Mouse (Mus musculus) testis, adult 2 months (tissue): ENCODE results near the gene Retsat. TPM values are rescaled to one million over a fixed set of nuclear protein-coding genes. Genes with fewer than 3 reads are reported as not detected.

ENCODE experiments used
- H3K27ac ChIP-seq: fragments of 200-500 bp; 2 replicates; pipeline ENCODE4 v1.5.1; 2012; ENCODE audit warnings: low read depth, low read length; ENCODE audit not compliant: control insufficient read depth, insufficient read depth
- H3K27me3 ChIP-seq: fragments of 200-500 bp; 2 replicates; pipeline ENCODE4 v1.6.1; 2012; ENCODE audit warnings: mild to moderate bottlenecking, low read length, moderate library complexity; ENCODE audit not compliant: control insufficient read depth, insufficient read depth
- H3K36me3 ChIP-seq: fragments of 200-500 bp; 2 replicates; pipeline ENCODE4 v1.6.1; 2012; ENCODE audit warnings: mild to moderate bottlenecking, low read length; ENCODE audit not compliant: control insufficient read depth, insufficient read depth
- H3K4me1 ChIP-seq: fragments of 200-500 bp; 2 replicates; pipeline ENCODE4 v1.6.1; 2012; ENCODE audit warnings: low read length; ENCODE audit not compliant: control insufficient read depth, insufficient read depth
- H3K4me3 ChIP-seq: fragments of 200-500 bp; 2 replicates; pipeline ENCODE4 v1.5.1; 2012; ENCODE audit warnings: low read depth, mild to moderate bottlenecking, low read length, moderate library complexity, mixed read lengths; ENCODE audit not compliant: control insufficient read depth
- CTCF ChIP-seq: fragments of 200-500 bp; IDR thresholded peaks from 2 replicates; pipeline ENCODE4 v1.5.1; 2012; ENCODE audit warnings: low read depth, mild to moderate bottlenecking, inconsistent platforms, low read length, moderate library complexity; ENCODE audit not compliant: control insufficient read depth, insufficient read depth, insufficient replicate concordance
- POLR2A ChIP-seq: fragments of 200-500 bp; IDR thresholded peaks from 2 replicates; pipeline ENCODE4 v1.6.1; 2012; ENCODE audit warnings: low read depth, mild to moderate bottlenecking, inconsistent platforms, low read length, moderate library complexity; ENCODE audit not compliant: control insufficient read depth
- polyA plus RNA-seq: library from polyadenylated mRNA; depleted of rRNA; stranded (reverse); fragments of >200 nt; gene quantifications from 2 replicates; pipeline ENCODE4 v1.2.3, GENCODE M21; 2012; rRNA removed

Gene Retsat
- polyA plus RNA-seq: 9.4 and 11.0 TPM in 2 replicates

GRCm38 (mm10) chr6:72597956-72598753 lies at the start of gene Retsat, which contains the start of gene Elmod3:
Gene Retsat (plus strand): TSS chr6:72598475.
Gene Elmod3 (minus strand): TSS chr6:72598413.
- TF ChIP-seq POLR2A (peak; percentile 95), CTCF (0 out of 2 replicates have a peak, but pooled peaks have one; percentile 6)
- H3K36me3 ChIP-seq: no peaks in the 10 kb centered on the region
- peak within 1 kb of the TSS; percentile 95 for H3K4me3 ChIP-seq
- no peaks in the 10 kb centered on the region for H3K27me3 ChIP-seq
- peak within 1 kb of the TSS; percentile 86 for H3K27ac ChIP-seq
- peaks cover 12% of the 10 kb centered on the region for H3K4me1 ChIP-seq

GRCm38 (mm10) chr6:72549041-72549580 lies 49.2 kb upstream of the Retsat start:
- Histone ChIP-seq H3K4me3 (no peak overlapping the region), H3K27ac (no peak overlapping the region), H3K4me1 (peaks cover 6% of the 10 kb centered on the region)

GRCm38 (mm10) chr6:72550025-72550424 lies 48.2 kb upstream of the Retsat start:
- Histone ChIP-seq H3K36me3 (no peaks in the 10 kb centered on the region), H3K27ac (no peak overlapping the region), H3K27me3 (no peaks in the 10 kb centered on the region), H3K4me3 (no peak overlapping the region), H3K4me1 (peaks cover 2% of the 10 kb centered on the region; the same call in 1 of the 2 replicates)
- TF ChIP-seq CTCF (no peak), POLR2A (no peak)

More at GRCm38 (mm10) chr6:72549041-72549580, 49.2 kb upstream of the Retsat start:
- H3K27me3 ChIP-seq: no peaks in the 10 kb centered on the region
- no peaks in the 10 kb centered on the region for H3K36me3 ChIP-seq
- no peak for TF ChIP-seq POLR2A
- TF ChIP-seq CTCF: no peak

GRCm38 (mm10) chr6:72550503-72551100 lies 47.7 kb upstream of the Retsat start:
- no peaks in the 10 kb centered on the region for H3K27me3 ChIP-seq
- no peaks in the 10 kb centered on the region for H3K36me3 ChIP-seq
- H3K4me3 ChIP-seq: no peak overlapping the region
- TF ChIP-seq CTCF: no peak
- no peak for TF ChIP-seq POLR2A
- H3K4me1 ChIP-seq: peaks cover 2% of the 10 kb centered on the region; the same call in 1 of the 2 replicates
- no peak overlapping the region for H3K27ac ChIP-seq

GRCm38 (mm10) chr6:72552171-72553078 lies 45.9 kb upstream of the Retsat start:
- TF ChIP-seq CTCF (no peak; the same call in 1 of the 2 replicates), POLR2A (peak; percentile 70)
- H3K4me1 ChIP-seq: peaks cover 2% of the 10 kb centered on the region; the same call in 1 of the 2 replicates

GRCm38 (mm10) chr6:72553079-72553412 lies 45.2 kb upstream of the Retsat start:
- Histone ChIP-seq H3K27me3 (no peaks in the 10 kb centered on the region), H3K4me3 (peak overlapping the region; percentile 83), H3K27ac (peak overlapping the region; percentile 70), H3K4me1 (peaks cover 2% of the 10 kb centered on the region; the same call in 1 of the 2 replicates), H3K36me3 (no peaks in the 10 kb centered on the region)
- no peak for TF ChIP-seq POLR2A
- TF ChIP-seq CTCF: no peak

More at GRCm38 (mm10) chr6:72552171-72553078, 45.9 kb upstream of the Retsat start:
- peak overlapping the region; percentile 70 for H3K27ac ChIP-seq
- H3K4me3 ChIP-seq: peak overlapping the region; percentile 83
- H3K27me3 ChIP-seq: no peaks in the 10 kb centered on the region
- H3K36me3 ChIP-seq: no peaks in the 10 kb centered on the region

GRCm38 (mm10) chr6:72560801-72561200 lies 37.5 kb upstream of the Retsat start:
- no peaks in the 10 kb centered on the region for H3K27me3 ChIP-seq
- H3K4me3 ChIP-seq: no peak overlapping the region
- no peaks in the 10 kb centered on the region; the same call in 1 of the 2 replicates for H3K4me1 ChIP-seq
- H3K36me3 ChIP-seq: no peaks in the 10 kb centered on the region
- no peak overlapping the region for H3K27ac ChIP-seq
- TF ChIP-seq CTCF: no peak
- no peak for TF ChIP-seq POLR2A
